Mouse (Mus musculus) spleen, adult 2 months (tissue): ENCODE results near the gene Zbtb37.

Experiments
- CTCF ChIP-seq: fragments of 200-500 bp; IDR thresholded peaks from 2 replicates; pipeline ENCODE4 v1.5.1; 2011; ENCODE audit warnings: mild to moderate bottlenecking, inconsistent platforms; ENCODE audit not compliant: insufficient read depth, insufficient read length, insufficient replicate concordance; ENCODE audit errors: extremely low read depth
- POLR2A ChIP-seq: fragments of 200-500 bp; IDR thresholded peaks from 2 replicates; pipeline ENCODE4 v1.6.1; 2011; ENCODE audit warnings: low read depth, low read length, inconsistent platforms

GRCm38 (mm10) chr1:161039741-161040425 is 5.2 kb upstream of the Zbtb37 start:
- TF ChIP-seq CTCF (no peak), POLR2A (no peak)
